Mouse (Mus musculus): Measurements from ENCODE around the gene Grik1. TPM values are rescaled to one million over a fixed set of nuclear protein-coding genes. Genes with fewer than 3 reads are reported as not detected.

The Grik1 gene
- total RNA-seq, 2 experiments from 2014 or later, result 12.7 to 14.6 TPM

DNA sequence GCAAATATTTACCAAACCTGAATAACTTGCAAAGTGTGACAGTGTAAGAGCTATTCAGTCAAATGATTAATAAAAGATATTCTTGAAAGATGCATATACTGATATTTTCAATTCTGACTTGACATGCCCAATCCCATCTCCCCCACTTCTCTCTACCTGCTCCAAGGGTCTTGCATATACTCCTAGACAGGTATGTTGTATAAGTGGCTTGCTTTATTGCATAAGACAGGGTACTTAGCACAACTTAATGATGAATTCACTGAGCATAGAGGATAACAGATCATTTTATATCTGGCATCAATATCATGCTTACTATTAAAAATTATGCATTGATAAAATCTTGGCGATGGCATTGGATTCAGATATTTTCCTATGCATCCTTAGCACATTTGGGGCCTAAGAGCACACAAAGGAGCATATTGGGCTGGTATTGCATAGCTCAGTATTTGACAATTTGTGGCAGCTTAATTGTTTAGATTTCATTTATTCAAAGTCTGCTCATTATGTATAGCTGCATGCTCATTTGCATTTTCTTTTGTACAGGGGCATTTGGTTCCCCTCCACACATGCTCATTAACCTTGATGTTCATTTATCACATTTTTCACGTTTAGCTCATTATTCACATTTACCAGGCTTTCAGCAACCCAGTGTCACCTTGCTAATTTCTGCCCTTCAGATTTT is 316.5 kb downstream of the Grik1 start:
- no peak for TF ChIP-seq CTCF (conservative IDR thresholded peaks at IDR 0.05)
- DNase-seq (ENCODE audit: low spot score in 2 of 2), result no peak
- Histone ChIP-seq H3K27ac (no peak overlapping the region), H3K4me3 (no peak overlapping the region)

DNA sequence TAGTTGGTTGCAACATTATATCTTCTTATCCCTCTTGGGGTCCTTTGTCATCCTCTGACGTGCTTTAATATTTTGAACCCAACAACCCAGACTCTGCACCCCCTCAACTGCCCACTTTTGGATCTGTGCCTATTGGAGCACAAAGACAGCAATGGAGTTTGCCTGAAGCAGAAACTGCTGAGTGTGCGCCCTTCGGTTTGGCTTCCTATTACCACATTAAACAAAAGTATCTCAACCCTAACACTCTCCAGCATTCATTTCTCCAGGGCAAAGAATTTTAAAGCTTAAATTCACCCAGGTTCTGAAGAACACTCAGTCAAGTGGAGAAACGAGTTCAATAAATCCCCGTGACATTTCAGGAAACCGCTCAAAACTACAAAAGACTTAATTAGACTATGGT is 318.2 kb downstream of the Grik1 start:
- no peak for TF ChIP-seq CTCF (conservative IDR thresholded peaks at IDR 0.05)
- DNase-seq (ENCODE audit: low spot score in 2 of 2), result no peak
- H3K4me3 ChIP-seq, result no peak overlapping the region
- no peak overlapping the region for H3K27ac ChIP-seq

DNA sequence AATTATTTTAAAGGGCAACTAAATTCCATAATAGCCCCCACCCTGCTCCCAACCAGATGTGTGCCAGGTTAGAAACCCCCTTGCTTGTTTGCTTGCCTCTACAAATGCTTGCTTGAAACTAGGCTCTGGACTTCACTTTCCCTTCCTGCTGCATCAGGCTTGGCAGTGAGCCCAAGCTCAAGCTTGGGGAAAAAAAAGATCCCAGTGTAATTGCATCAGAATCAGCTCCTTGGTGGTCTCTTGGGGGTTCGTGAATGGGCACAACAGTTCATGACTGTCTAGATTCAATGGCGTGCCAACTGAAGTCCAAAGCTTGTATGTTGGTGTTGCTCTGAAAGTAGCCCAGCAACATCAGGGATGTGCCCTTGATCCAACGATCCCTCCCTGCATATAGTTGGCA is 320.1 kb downstream of the Grik1 start:
- no peak for DNase-seq (ENCODE audit: low spot score in 2 of 2)
- no peak overlapping the region for H3K27ac ChIP-seq
- TF ChIP-seq CTCF (conservative IDR thresholded peaks at IDR 0.05), result no peak
- H3K4me3 ChIP-seq, result no peak overlapping the region

GRCm38 (mm10) chr16:87961419-87961818 is 328.6 kb downstream of the Grik1 start:
- TF ChIP-seq CTCF (conservative IDR thresholded peaks at IDR 0.05), result no peak
- Histone ChIP-seq H3K4me3 (no peak overlapping the region), H3K27ac (no peak overlapping the region)
- no peak for DNase-seq (ENCODE audit: low spot score in 2 of 2)

DNA sequence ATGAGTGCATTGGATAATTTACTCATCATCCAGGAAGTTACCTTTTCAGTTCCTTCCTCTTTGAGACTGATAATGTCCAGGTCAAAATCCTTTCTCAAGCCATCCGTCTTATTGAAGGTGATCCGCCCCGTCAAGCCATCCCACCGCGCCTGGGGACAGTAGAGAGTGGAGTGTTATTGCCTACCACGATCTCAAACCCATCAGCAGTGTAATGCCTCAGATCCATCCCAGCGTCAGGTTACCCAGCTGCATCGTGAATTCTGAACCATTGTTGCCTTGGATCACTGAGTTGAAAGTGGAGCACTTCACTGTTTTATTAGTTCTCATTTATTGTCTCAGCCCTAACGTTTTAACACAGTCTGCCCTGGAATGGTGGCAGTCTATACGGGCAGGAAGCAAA is 332.6 kb downstream of the Grik1 start:
- Histone ChIP-seq H3K4me3 (no peak overlapping the region), H3K27ac (no peak overlapping the region)
- no peak for TF ChIP-seq CTCF (conservative IDR thresholded peaks at IDR 0.05)
- no peak for DNase-seq (ENCODE audit: low spot score in 2 of 2)

GRCm38 (mm10) chr16:87956178-87956577 is 333.9 kb downstream of the Grik1 start:
- Histone ChIP-seq H3K4me3 (no peak overlapping the region), H3K27ac (no peak overlapping the region)
- DNase-seq (ENCODE audit: low spot score in 2 of 2), result no peak
- no peak for TF ChIP-seq CTCF (conservative IDR thresholded peaks at IDR 0.05)

- TF ChIP-seq CTCF (conservative IDR thresholded peaks at IDR 0.05), result no peak
- Histone ChIP-seq H3K4me3 (no peak overlapping the region), H3K27ac (no peak overlapping the region)
These were observed 335.2 kb downstream of the Grik1 start for GRCm38 (mm10) chr16:87954715-87955441.

GRCm38 (mm10) chr16:87953176-87953575 is 336.9 kb downstream of the Grik1 start:
- H3K4me3 ChIP-seq, result no peak overlapping the region
- H3K27ac ChIP-seq, result no peak overlapping the region
- DNase-seq (ENCODE audit: low spot score in 2 of 2), result no peak
- TF ChIP-seq CTCF (conservative IDR thresholded peaks at IDR 0.05), result no peak

More at GRCm38 (mm10) chr16:87954715-87955441, 335.2 kb downstream of the Grik1 start:
- no peak for DNase-seq (ENCODE audit: low spot score in 2 of 2)

GRCm38 (mm10) chr16:87949881-87950280 is 340.2 kb downstream of the Grik1 start:
- no peak for DNase-seq (ENCODE audit: low spot score in 2 of 2)
- TF ChIP-seq CTCF (conservative IDR thresholded peaks at IDR 0.05), result 0 out of 2 replicates have a peak, but pooled peaks have one; percentile 12

DNA sequence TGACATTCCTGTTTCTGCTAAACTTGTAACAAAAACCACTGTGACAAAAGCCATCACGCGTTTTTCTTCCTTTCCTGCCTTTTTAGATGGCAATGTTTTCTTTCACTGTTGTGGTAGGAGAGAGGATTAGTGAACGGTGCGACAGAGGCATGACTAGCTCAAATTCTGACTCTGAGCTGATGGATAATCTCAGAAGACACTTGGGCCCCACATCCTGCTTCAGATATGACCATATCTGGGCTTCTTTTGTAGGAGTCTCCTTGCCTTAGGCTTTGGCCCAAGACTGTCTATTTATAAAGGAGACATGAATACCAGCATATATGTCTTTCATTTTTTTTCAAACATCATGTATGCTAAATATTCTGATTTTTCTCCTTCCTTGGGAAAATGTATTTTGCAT is 341.9 kb downstream of the Grik1 start:
- Histone ChIP-seq H3K4me3 (no peak overlapping the region), H3K27ac (no peak overlapping the region)
- no peak for DNase-seq (ENCODE audit: low spot score in 2 of 2)
- no peak for TF ChIP-seq CTCF (conservative IDR thresholded peaks at IDR 0.05)

More at GRCm38 (mm10) chr16:87949881-87950280, 340.2 kb downstream of the Grik1 start:
- Histone ChIP-seq H3K27ac (no peak overlapping the region), H3K4me3 (no peak overlapping the region)

GRCm38 (mm10) chr16:87944318-87944717 is 345.7 kb downstream of the Grik1 start:
- DNase-seq (ENCODE audit: low spot score in 2 of 2), result no peak
- no peak overlapping the region for H3K27ac ChIP-seq
- TF ChIP-seq CTCF (conservative IDR thresholded peaks at IDR 0.05), result no peak
- no peak overlapping the region for H3K4me3 ChIP-seq

- DNase-seq (ENCODE audit: low spot score in 2 of 2), result no peak
- TF ChIP-seq CTCF (conservative IDR thresholded peaks at IDR 0.05), result no peak
- Histone ChIP-seq H3K27ac (no peak overlapping the region), H3K4me3 (no peak overlapping the region)
These were observed 347.8 kb downstream of the Grik1 start for GRCm38 (mm10) chr16:87942103-87942865.

GRCm38 (mm10) chr16:87934685-87935084 is 355.4 kb downstream of the Grik1 start:
- Histone ChIP-seq H3K4me3 (no peak overlapping the region), H3K27ac (no peak overlapping the region)
- no peak for DNase-seq (ENCODE audit: low spot score in 2 of 2)
- no peak for TF ChIP-seq CTCF (conservative IDR thresholded peaks at IDR 0.05)
